Mouse (Mus musculus) embryo, embryonic 9.5 days (tissue): ENCODE data around the gene Mical3.

Experiments
- DNase-seq: peaks from one replicate; pipeline ENCODE4 v3.0.0-alpha.2; 2017; ENCODE audit errors: extremely low spot score

Mical3 gene

DNA sequence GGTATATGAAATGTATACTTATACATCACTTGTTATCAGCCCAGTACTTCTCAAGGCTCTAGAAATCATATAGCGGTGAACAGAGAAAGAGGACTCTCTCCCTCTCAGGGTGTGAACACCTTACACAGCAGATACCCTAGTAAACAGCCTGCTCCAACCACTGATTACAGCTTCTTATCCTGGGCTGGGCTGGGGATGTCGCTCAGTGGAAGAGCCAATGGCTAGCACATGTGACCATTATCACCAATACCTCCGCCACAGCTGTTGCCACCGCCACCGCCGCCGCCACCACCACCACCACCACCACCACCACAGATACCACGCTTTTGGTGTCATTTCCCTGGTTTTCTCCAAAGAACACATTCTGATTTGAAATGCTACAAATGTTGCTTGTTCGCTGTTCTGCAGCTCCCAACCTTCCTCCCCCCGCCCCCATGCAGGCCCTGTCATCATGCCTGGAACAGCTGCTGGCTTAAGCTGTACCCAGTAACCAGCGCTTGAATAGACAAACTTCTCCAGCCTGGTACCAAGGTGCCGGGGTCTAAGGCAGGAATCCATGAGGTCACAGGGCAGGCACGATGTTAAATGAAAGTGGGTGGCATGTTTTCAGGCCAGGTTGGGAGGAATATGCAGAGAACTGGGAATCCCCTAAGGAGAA is 78.7 kb downstream of the Mical3 start:
- no peak for DNase-seq

DNA sequence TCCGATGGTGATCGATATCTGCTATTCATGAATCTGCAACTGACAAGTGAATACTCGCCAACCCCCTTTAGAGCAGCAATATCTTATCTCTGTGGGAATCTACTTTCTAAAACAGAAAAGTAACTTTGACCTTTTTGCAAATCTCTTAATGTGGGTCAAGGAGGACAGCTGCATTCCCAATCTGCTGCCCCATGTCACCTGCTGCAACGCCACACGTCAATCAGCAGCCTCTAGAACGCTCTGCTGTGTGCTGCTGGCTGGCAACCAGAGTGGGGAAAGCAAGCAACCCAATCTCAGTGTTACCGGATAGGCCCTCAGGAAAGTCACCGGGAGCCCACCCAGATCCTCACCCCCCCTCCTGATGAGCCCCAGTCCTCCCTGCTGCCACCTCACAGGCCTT is 79.4 kb downstream of the Mical3 start:
- DNase-seq = no peak

DNA sequence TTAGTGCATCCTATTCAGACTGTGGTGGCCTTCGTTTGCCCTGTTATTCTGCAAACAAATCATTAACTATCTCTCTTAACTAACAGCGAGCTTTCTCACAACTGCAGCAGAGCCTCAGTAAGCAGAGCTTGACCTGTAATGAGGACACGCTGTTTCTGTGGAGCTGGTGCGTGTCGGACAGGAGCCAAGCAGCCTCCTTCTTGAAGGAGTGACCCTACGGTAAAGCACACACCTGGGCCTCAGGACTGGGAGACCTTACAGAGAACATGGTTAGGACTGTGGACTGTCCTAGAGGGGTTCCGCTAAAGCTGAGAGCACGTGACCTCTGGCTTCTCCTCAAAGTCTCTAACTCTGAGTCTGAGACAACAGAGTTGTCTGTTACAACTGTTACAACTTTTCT is 82.1 kb downstream of the Mical3 start:
- no peak for DNase-seq

DNA sequence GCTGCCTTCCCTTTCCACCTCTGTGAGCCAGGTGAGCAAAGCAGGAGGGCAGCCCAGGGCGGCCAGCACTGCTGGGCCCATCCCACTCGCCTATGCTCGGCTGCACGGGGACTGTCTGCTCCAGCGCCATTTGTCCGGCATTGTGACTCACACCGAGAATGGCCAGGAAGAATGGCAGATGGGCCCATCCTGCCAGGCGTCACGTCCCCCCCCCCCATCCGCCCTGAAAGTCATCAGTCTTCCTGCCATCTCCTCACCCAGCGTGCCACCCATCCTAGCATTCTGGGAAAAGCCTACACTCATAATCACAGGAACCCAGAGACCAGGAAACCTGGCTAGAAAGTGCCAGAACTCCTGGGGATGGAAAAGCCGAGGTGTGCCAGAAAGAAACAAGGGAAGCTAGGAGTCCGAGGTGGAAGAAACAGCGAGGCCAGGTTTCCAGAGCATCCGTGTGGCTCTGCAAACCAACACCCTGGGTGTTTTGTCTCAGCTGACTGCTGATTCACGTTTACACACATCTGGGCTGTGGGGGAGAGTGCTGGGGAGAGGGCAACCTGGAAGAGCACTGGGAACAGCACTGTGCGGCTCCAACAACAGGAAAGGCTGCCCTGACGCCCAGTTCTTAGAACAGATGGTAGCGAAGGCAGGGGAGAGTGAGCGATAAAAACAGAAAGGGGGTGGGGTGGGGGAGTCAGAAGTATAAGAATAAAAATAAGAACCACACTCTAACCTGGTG is 85.3 kb downstream of the Mical3 start:
- DNase-seq = no peak

DNA sequence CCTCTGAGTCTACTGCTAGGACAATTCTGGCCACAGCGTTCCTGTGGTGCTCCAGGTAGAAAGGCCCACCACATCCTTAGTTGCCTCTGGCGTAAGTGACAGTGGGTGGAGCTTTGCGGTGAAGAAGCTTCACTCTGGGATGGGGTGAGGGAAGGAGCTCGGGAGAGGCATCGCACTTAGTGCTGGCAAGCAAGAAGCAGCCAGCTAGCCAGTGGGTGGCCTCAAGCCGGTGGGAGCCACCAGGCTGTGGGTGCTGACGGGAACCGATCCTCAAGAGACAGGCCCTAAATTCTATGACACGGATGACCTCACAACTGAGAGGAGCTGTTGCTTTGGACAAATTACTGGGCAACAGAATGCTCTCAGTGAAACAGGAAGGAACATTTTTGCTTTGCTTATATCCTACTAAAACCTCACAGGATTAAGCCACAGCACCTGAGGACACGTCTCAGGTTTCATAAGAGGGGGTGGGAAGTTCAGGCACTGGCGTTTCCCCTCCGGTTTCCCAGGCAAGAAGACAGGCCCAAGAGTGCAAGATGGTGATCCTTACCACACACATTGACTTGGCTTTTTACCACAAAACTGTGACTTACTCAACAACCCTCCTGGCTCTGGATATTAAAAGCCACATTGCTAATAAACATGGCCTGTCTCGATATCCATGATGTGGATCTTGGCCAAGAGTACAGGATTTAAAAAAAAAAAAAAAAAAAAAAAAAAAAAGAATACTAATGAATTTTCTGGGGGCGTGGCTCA is 87.2 kb downstream of the Mical3 start:
- DNase-seq = no peak

DNA sequence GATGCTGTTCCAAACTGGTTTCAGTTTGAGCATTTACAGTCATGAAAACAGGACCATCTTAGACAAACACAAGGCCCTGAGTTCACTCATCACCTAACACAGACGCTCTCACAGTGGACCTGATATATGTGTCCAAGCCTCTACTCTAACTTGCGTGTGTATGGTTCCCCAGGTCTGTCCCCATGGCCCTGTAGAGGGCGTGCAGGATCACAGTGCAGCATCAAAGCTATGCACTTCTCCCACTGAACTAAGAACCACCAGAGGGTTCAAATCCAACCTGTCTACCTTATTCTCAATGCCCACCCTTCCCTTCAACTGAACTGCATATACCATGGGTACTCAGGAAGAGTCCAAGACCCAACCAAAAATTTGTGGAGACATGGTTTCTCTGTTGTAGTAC is 91.1 kb downstream of the Mical3 start:
- DNase-seq = no peak

DNA sequence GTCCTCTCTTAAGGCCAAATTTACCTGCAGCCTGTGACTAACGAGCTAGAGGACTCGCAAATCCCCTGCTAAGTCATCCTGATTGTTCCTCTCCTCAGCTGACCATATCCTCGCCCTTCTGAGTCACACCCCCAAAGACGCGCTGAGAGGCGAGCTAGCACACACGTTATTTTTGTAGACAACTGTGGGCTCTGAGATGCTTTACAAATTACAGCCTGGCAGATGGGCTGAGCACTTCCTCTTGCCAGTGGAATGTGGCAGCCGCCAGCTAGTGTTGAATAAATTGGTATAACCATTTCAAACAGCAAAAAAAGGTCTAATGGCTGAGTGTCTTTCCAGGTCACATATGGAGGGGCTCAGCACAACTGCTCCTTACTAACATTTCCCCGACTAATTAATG is 91.5 kb downstream of the Mical3 start:
- DNase-seq = no peak

DNA sequence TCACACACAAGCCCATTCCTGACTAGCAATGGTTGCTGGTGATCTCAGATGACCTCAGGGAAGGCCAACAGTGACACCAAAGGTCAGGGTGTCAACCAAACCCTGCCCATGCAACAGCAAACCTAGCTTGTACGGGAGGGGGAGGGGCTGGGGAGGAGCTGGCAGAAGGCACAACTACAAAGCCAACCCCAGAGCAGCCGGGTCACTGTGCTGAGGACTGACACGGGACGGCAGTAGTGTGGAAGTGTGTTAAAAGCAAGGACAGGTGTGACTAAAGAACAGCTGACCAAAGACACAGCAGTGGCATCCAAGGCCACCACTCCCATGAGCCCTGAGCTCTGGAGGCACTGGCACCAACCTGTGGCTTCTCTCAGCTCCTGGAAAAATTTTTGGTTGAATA is 93.7 kb downstream of the Mical3 start:
- no peak for DNase-seq

DNA sequence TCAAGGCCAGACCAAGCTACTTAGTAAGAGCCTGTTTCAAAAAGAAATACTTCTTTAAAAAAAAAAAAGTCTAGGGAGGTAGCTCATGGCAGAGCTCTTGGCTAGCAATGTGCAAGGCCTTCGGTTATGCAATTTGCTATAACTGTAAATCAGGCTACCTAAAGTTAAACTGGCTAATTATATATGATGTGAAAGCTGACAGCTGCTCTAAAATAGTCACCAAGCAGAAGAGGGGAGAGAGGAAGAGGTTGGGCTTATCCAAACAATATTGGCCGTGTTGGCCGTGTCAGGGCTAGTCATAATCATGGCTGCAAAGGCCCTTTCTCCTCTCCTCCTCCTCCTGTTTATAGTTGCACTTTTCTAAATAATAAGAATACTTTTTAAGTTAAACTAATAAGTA is 94.9 kb downstream of the Mical3 start:
- no peak for DNase-seq

DNA sequence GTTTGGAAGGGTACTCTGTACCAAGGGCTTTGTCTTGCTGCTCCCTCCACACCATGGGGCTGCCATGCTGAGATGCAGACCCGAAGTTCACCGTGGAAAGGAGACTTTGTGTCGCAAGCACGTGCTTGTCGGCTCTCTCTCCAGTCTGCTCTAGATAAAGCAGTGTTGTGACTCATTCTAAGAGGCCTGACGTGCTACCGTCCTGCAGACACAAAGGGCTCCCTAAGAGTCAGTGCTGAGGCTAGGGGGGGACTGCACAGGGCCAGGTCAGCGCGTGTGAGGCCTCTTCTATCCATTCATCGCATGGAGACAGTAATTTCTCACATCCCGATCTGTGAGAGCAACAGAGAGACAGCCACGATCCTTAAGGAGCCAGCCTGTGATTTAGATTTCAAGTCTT is 95.5 kb downstream of the Mical3 start:
- no peak for DNase-seq

DNA sequence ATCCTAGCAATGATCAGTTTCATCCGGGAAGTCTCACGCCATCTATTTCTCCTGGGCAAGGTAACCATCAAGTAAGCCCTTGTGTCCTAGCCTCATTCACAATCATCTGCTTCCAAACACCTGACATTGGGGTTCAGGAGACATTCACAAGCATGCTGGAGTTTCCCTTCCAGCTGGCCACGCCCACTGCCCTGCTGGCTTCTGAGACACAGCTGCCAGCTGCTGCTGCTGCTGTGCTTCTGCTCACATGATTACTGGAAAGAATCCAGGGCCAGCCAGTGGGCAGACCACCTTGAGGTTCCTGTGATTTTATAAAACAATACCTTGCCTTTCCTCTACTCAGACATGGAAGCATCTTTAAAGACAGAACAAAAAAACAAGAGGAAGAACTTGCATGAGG is 97.5 kb downstream of the Mical3 start:
- DNase-seq = no peak

DNA sequence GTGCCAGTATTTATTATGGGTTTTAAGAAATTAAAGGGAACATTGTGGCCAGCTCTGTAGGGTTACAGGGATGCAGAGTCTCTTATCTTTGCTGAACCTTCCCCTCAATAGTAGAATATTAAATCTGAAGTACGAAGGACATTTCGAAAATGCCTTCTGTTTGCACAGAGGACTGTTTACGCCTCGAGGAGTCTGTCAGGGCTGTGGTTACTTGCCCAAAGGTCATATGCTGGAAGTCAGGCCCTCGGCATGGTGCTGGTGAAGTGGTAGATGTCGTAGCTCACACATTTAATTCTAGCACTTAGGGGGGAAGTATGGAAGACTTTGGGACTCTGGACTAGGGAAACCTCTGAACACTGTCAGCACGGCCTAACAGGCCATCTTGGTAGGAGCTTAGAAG is 99.4 kb downstream of the Mical3 start:
- DNase-seq = no peak

DNA sequence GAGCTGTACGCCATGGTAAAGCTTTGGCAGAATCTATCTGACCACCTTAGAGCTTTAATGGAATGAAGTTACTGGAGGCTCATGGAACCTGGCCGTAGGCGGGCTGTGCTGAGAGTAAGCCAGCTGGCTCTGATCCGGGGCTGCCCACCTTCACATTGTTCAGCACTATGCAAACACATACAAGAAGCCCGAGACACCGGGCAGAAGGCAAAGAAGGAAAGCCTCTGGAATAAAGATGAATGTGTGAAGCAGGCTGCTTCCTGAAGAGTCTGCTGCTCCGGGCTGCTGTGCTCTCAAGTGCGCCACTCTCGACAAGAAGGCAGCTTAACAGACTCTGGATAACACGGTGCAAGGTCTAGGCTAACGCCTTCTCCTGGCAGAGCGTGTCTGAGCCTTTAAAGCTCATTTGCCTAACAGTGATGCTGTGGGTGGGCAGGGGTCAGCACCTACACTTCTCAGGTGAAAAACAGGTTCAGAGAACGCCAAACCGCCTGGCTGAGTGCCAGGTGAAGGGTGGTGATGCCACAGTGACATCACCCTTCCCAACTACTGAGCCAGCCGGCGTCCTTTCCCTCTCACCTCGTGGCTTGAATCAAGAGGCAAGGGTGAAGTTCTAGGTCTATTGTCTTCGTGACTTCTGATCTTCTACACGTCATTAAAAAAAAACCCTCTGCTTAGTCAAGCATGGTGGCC is 100.8 kb downstream of the Mical3 start:
- DNase-seq = no peak

DNA sequence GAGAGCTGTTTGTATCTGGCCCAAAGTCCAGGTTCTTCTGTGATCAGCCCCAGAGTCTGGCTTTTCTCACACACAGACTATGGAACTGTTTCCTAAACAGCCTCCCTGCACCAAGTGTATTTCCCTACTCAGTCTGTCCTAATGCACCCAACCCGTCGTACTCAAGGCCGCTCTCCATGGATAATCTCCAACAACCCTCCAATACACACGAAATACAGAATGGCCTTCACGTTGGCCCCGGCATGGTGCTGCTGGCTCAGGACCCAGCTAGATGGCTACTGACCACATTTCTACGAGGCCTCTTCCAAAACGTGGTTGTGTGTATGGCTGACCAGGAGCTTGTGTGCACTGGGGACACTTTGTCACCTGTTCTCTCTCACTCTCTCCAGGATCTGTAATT is 102.3 kb downstream of the Mical3 start:
- DNase-seq = no peak

DNA sequence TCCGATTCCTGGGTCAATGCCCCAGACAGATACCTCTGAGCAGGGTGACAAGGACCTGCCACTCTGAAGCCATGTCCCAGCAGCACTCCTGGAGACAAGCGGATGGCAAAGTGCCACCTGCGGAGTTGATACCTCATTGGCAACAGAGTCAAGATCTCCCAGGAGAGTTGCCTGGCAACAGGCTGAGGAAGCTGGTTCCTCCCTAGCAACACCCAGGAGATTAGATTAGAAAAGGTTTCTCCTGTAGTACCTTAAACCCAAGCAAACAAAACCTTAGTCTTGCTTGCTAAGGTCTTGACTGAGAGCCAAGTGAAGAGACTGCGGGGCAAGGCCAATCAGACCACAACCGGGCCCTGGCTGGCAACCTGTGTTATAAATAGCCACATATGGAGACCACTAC is 103.5 kb downstream of the Mical3 start:
- no peak for DNase-seq

DNA sequence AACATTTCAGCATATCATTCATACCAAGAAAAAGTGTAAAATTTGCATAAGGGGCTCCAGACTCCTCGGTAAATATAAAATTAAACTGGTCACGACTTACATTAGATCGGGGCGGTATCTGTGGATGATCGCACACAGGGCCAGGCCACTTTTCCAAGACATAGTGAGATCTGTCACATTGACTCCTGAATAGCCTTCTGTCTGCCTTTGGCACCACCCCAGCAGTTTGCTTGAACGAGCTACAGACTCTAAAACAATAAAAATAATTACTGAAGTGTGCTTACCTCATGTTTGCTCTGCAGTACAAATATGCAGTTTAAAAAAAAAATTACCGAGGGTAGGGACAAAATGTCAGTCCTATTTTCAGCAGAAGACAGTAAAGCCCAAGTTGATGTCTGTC is 103.9 kb downstream of the Mical3 start:
- DNase-seq = no peak

DNA sequence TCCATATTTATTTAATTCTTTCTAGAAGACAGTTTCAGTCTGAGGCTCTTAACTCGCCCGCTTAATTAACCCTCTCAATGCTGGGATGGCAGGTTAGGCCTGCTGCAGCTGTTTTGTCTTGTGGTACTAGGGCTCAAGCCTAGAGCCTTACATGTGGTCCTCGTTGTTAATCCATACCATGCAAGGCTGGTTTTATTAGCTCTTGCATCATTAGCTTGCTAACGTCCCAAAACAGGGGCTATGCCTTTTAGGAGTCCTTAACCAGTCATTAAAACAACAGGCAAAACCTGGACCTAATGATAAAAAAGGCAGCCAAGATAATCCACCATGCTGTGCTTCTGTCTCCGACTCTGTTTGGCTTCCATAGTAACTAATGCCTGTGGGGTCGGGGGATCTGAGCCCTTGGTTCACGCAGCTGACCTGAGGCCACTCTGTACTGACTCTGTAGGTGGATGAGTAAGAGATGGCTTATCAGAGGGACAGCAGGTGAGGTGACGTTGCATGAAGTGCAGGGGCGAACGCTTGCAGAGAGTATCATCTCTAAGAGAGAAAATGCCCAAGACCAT is 104.7 kb downstream of the Mical3 start:
- no peak for DNase-seq

DNA sequence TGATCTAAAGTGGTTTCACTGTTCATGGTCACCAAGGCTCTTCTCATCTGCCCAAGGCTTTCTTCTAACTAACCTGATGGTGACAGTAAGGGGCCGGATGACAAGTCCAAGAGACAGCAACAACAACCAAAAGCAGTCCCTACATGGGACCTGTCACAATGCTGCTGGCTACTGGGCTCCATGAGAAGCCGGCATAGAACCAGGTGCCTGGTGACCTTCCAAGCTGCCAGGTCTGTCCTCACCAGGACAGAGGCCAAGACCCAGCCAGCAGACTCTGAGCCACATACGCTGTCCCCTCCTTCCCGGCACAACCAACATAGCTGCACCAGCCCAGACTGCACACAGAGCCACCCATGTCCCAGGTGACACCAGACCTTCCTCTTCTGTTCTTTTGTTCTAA is 112.7 kb downstream of the Mical3 start:
- DNase-seq = no peak

DNA sequence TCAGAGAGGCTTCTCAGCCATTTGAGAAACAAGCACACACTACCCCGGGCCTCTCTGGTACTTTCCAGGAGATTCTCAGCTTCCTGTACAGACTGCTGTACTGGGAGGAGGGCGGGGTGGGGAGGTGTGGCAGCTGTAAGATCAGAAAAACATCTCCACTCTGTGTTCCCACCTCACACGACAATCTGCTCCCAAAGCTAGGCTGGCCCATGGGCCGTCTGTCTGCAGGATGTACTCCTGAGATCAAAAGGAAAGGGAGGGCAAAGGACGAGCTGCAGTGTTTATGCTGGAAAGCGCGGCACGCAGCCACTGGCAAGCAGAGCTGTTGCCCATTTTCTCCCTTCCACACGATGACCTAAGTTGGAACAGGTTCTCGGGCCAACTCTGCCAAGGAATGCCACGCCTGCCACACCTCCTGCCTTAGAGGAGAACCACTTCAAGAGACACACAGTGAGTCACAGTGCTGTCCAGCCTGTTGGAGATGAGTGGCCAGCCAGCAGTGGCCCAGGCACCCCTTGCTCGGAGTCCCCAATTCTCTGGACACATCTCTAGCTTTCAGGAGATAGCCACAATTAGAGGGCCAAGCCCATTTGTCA is 113.3 kb downstream of the Mical3 start:
- no peak for DNase-seq

DNA sequence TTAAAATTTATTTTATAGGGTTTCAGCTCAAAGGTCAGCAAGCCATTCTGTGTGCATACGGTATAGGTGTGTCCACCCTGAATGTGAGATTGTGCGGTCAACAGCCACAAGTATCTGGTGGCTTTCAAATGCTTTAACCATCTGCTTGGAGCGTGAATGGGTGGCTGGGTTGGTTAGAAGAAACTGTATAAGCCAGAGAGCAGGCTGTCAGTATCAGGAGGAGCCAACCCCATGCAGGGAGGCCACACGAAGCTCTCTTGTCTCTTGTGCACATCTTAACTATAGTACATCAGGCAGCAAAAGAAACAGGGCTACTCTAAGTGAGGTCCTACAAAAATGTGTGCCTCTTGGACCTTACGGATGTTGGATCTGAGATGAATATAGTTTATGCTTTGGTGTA is 114.7 kb downstream of the Mical3 start:
- no peak for DNase-seq

DNA sequence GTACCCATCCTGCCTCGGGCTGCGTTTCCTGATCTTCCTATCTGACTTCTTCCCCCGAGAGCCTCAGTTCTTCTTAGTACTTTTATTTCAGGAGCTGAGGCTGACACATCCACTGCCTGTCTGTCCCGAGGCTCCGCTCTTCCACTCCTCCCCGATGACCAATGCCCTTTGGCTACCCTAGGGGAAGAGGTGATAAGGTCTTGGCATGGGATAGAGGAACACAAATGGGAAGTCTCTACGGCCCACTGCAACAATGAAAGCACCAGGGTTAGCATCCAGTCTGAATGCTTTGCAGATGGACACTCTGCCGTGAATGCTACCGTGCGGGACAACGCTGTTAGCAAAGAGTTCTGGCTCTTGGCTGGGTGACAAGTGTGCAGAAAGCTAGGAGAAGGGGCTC is 116.5 kb downstream of the Mical3 start:
- DNase-seq = no peak

DNA sequence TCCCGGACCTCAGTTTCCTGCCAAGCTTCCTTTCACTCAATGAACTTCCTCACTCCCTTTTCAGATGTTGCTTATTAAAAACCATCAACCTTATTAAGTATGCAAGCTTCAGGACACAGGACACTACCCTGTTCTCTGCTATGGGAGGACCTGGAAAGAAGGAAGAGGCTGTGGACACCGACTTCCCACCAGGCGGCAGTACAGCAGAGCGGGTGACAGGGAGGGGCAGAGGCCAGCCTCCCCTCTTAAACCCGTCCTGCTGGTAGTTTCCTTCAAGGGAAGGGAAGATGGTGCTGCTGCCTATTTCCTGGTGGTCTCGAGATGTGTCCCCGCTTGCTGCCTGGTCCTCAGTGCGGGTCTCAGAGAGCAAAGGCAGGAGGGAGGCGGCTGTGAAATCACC is 117.0 kb downstream of the Mical3 start:
- peak; percentile 38 for DNase-seq
